Mouse (Mus musculus): ENCODE measurements around the gene Usp6nl.

Gene Usp6nl

GRCm38 (mm10) chr2:6322376-6322901 is at the start of gene Usp6nl:
Gene Usp6nl (plus strand): TSS chr2:6322667.
- DNase-seq (ENCODE audit: low spot score in 2 of 2) = peak; percentile 31 to 63

- DNase-seq (ENCODE audit: low spot score in 2 of 2) = no peak
Observed at GRCm38 (mm10) chr2:6273392-6273845, 49.0 kb upstream of the Usp6nl start.

DNA sequence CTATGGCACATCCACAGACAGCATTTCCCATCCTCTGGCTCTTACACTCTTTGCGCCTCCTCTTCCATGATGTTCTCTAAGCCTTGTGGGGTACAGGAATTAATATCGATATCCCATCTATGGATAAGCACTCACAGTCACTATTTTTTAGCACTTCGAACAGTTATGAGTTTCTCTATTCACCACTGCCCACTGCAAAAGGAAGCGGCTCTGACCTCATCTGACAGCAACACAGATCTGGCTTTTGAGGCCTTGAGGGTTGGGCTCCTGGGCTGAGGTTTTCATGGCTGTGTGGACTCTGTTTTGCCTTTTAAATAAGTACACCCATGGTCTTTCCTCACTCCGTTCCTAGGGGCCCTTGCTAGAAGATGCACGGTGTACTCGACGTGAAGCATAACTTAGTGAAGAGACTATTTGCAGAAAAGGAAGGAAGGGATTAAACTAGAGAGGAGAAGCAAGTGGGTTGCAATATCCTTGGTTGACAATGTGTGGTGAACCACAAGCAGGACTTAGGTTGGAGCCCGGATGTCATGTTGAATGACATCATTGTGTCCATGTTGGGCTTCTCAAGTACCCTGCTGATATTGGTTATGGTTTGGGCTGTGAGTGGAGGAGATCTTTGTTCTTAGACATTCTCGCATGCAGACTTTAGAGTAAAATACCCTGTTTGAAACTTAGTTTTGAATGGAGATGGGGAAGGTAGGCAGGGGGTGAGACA is 43.5 kb upstream of the Usp6nl start:
- no peak for DNase-seq (ENCODE audit: low spot score in 2 of 2)

DNA sequence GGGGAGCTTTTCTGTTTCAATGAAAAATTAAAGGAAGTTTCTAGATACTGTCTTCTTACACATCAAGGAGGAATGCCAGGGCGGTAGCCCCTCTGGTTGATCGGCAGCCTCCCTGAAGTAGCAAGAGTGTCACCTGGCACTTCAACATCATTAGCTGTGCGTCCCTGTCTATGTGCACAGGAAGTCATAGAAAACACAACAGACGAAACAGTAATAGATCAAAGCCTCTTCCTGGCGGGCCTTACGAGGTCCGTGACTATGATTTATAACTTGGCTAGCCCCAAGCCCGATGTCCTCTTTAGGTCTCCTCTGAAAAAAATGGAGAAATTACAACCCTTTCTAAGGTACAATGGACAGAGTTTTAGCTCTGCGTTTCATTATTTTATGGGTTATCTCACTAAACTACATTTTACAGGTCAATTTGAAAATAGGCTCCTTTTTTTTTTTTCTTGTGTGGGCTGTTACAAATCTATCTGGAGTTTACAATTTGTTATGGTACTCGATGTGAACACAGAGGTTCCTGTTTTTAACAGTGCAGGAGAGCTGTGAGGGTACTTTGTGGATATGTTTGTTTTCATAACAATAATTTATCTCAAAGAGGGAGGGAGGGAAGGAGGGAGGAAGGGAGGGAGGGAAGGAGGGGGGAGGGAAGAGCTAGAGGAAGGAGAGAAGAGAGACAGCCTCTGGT is 42.7 kb upstream of the Usp6nl start:
- DNase-seq (ENCODE audit: low spot score in 2 of 2) = no peak

GRCm38 (mm10) chr2:6283569-6283968 is 38.9 kb upstream of the Usp6nl start:
- no peak for DNase-seq (ENCODE audit: low spot score in 2 of 2)

DNA sequence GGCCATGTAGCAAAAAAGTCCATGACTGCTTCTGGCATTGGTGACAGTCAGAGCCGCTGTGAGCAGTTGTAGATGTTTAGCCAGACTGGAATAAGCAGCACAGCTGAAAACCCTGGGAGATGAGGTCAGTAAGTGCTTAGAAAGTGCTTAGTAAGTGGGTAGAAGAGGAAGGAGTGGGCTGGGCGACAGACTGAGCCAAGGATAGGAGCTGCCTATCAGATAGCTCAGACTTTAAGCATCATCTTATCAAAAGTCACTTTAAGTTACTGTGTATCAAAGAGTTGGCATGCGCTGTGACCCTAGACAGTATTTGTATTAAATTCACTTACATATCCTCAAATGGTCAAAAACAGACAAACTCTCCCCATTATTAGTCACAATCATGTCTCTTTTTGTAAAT is 37.7 kb upstream of the Usp6nl start:
- DNase-seq (ENCODE audit: low spot score in 2 of 2) = no peak

GRCm38 (mm10) chr2:6285794-6286193 is 36.7 kb upstream of the Usp6nl start:
- DNase-seq (ENCODE audit: low spot score in 2 of 2) = no peak

- DNase-seq (ENCODE audit: low spot score in 2 of 2) = no peak
Observed at GRCm38 (mm10) chr2:6293825-6294444, 28.5 kb upstream of the Usp6nl start.

DNA sequence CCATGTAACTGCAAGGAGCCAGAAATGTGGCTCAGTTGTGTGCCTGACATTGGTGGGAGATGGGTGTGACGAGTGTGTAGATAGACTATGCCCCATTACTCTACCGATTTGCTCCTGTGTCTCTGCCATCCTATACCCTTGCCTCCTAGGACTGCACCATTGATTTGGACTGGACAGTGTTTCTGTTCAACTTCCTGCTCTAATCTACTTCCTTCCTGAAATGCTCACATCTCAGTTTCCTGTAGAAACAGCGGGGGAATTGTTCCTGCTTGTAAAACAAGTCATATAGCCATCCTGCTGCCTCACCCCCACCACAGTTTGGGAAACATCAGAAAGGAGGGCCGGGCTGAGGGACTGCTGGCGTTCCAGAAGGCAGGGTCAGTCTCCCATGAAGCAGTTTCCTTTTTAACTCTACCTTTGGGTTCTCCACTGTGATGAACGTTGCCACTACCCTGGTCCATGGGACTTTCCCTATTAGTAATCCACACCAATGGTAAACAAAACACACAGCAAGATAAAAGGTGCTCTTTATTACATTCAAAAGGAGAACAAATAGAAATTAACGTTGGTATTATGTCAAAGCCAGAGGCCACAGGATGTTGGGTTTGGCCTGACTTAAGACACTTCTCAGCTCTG is 27.4 kb upstream of the Usp6nl start:
- no peak for DNase-seq (ENCODE audit: low spot score in 2 of 2)

GRCm38 (mm10) chr2:6304768-6305167 is 17.7 kb upstream of the Usp6nl start:
- DNase-seq (ENCODE audit: low spot score in 2 of 2) = no peak

- no peak for DNase-seq (ENCODE audit: low spot score in 2 of 2)
Observed at GRCm38 (mm10) chr2:6306861-6307260, 15.6 kb upstream of the Usp6nl start.

DNA sequence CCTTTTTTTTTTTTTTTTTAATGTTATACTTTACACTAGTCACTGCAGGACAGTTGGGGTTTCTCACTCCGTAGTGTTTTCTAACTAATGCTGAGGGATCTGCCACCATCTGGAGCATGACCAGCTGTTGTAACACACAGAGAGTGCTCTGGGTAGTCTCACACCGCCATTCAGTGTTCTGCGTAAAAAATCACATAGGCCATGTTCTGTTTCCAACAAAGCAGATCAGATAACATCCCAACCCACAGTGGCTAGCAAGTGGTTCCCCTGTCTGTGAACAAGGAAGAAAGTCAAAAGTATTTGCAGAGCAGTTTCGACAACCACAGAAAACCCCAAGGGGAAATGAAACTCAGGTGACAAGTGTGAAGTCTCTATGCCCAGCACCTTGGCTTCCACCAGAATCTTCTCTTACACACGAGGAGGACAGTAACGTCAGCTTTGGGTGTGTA is 13.1 kb upstream of the Usp6nl start:
- DNase-seq (ENCODE audit: low spot score in 2 of 2) = no peak

- DNase-seq (ENCODE audit: low spot score in 2 of 2) = no peak
Observed at GRCm38 (mm10) chr2:6312764-6313163, 9.7 kb upstream of the Usp6nl start.

DNA sequence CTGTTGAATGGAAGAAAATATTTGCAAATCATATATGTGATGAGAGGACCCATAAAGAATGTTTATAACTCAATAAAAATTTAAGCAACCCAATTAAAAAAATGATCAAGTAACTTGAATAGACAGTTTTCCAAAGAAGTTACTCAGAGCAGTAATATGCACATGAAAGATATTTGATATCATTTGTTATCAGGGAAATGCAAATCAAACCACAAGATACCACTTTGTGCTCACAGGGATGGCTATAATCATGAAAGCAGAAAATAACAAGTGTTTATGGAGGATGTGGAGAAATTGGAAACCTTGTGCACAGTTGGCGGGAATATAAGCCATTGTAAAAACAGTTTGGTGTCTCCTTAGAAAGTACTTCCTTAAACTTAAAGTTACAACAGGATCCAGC is 8.7 kb upstream of the Usp6nl start:
- DNase-seq (ENCODE audit: low spot score in 2 of 2) = no peak

DNA sequence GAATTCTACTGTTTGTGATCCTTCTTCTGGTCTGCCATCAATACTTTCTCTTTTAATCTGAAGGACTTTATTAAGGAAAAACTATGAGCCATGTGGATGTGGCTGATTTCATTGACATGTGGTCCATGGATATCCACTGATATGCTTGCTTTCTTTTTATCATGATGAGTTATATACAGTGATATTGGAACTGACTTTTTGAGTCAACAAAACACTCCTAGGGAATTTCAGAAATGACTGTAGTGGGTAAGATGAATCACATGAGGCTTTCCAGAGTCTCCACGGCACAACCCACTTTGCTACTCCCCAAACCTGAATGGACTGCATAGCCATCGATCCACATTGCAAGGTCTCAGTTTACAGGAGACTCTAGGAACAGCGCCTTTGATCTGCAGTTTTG is 2.3 kb upstream of the Usp6nl start:
- no peak for DNase-seq (ENCODE audit: low spot score in 2 of 2)

GRCm38 (mm10) chr2:6321769-6322375 is 595 bp upstream of the Usp6nl start:
- no peak for DNase-seq (ENCODE audit: low spot score in 2 of 2)

DNA sequence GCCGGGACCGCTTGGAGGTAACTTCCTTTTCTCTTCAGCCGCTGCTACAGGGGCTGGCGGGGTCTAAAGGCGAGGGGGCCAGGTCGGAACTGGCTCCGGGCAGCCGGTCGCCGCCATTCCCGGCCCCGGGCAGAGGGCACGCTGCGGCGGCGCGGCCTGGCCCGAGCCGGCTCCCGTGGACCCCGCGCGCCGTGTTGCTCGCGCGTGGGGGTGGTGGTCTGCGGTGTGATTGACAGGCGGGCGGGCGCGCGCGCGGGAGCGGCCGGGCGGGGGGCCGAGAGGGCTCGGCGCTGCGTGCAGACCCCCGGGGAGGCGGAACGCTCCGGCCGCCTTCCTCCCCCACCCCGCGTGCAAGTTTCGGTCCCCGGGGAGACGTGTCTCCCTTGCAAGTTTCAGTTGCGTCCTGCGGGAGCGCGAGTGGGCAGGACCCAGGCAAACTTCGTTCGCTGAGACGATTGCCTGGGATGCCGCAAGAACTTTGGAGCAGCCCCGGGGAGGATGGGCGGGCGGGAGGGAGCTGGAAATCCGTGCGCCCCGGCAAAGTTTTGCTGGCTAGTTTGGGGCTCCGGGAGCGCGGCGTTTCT is 563 bp downstream of the Usp6nl start:
- peak; percentile 23 to 26 for DNase-seq (ENCODE audit: low spot score in 2 of 2)

DNA sequence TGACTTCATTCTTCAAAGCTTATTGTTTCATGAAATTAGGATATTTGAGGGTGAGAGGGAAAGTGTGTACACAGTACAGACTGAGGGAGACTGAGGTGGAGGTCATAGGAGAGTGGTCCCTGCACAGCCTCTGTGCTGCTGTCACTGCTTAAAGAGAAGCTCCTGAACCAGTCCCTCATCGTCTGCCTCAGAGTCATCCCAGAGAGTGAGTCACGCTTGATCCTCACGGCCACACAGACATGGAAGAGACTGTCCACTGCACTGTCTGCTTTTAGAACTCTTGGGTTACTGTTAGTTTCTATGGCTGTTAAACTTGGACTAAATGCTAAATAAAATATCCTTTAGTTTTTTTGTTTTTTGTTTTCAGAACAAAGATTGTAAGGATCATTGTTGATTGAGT is 3.2 kb downstream of the Usp6nl start:
- DNase-seq (ENCODE audit: low spot score in 2 of 2) = no peak

- no peak for DNase-seq (ENCODE audit: low spot score in 2 of 2)
Observed at GRCm38 (mm10) chr2:6328927-6329326, 6.5 kb downstream of the Usp6nl start.

- DNase-seq (ENCODE audit: low spot score in 2 of 2) = no peak
Observed at GRCm38 (mm10) chr2:6330756-6331155, 8.3 kb downstream of the Usp6nl start.

Data from frontal cortex, postnatal 14 days (tissue).